Mouse (Mus musculus) gastrocnemius, adult 2 months (tissue): ENCODE data around the gene Nmur1. TPM values are rescaled to one million over a fixed set of nuclear protein-coding genes. Genes with fewer than 3 reads are reported as not detected.
"Not testable (repeated sequence)": the region's sequence is repeated elsewhere in the genome, so short reads cannot be mapped to it uniquely, and the experiment has no call there.

ENCODE experiments used
- DNase-seq: peaks from one replicate; pipeline ENCODE4 v3.0.0; 2022
- H3K27ac ChIP-seq: fragments of 200-600 bp; 2 replicates; pipeline ENCODE4 v1.8.1; 2022; ENCODE audit warnings: mild to moderate bottlenecking
- H3K4me3 ChIP-seq: fragments of 200-600 bp; 2 replicates; pipeline ENCODE4 v1.8.1; 2022; ENCODE audit warnings: mild to moderate bottlenecking, moderate library complexity
- CTCF ChIP-seq: fragments of 200-600 bp; IDR thresholded peaks from 2 replicates; pipeline ENCODE4 v1.8.1; 2022; ENCODE audit warnings: antibody characterized with exemption, mild to moderate bottlenecking, moderate library complexity
- intact Hi-C: fragments of 180-260 bp; cut with DNase I; formaldehyde crosslinking; loops from one replicate; pipeline ENCODE4 v1.15.1; 2025
- long read RNA-seq, 2 experiments: library from polyadenylated mRNA; stranded (forward); transcript quantifications; one replicate each; pipeline ENCODE4 v2.0.0; 2021
- total RNA-seq, 2 experiments: library from RNA; stranded (reverse); gene quantifications; 2 replicates each; pipeline ENCODE4 v1.2.3; 2021

The Nmur1 gene
- total RNA-seq: not detected
- long read RNA-seq, experiment 1: 0 reads
- long read RNA-seq, experiment 2: 0 reads

- DNase-seq: no peak
- TF ChIP-seq CTCF: no peak
- H3K4me3 ChIP-seq: no peak within 1 kb of the TSS
- no peak within 1 kb of the TSS for H3K27ac ChIP-seq
- intact Hi-C loops: no loop called here
These were observed at the start of gene Nmur1, which contains the start of gene Tex44 for GRCm38 (mm10) chr1:86426128-86426527. Gene Nmur1 (minus strand): TSS chr1:86426228. Gene Tex44 (plus strand): TSS chr1:86426329.

DNA sequence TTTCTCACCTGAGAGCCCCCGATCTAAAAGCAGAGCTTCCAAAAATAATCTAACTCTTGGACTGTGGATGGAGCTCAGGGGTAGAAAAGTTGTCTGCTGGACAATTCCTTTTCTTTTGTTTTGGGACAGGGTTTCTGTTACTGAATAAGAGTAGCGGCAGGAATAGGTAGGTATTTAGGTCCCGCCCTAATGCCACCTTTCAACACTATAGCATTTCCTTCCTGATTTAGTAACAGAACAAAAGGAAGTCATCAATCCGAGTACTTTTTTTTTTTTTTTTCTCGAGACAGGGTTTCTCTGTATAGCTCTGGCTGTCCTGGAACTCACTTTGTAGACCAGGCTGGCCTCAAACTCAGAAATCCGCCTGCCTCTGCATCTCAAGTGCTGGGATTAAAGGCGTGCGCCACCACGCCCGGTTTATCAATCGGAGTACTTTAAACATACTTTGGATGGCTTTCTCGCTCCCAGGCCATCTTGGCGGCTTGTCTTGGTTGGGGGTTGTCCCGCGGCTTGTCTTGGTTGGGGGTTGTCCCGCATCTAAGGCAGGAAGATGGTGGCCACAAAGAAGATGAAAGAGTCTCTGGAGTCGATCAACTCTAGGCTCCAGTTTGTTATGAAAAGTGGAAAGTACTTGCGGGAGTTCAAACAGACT, 47.2 kb upstream of the Nmur1 start:
- Histone ChIP-seq H3K4me3 (peak overlapping the region; percentile 64), H3K27ac (peak overlapping the region; percentile 99)
- intact Hi-C loops: loop anchor here (2.0 kb wide), 2 partner anchors 14 to 28 kb away; no protein-coding TSS in a partner anchor
- no peak for TF ChIP-seq CTCF
- DNase-seq: no peak

GRCm38 (mm10) chr1:86472197-86472952, 46.3 kb upstream of the Nmur1 start:
- peak; percentile 92 for DNase-seq
- TF ChIP-seq CTCF: peak; percentile 19
- Histone ChIP-seq H3K27ac (peak overlapping the region; percentile 99), H3K4me3 (peak overlapping the region; percentile 64)
- intact Hi-C loops: loop anchor here (1.0 to 2.0 kb wide), 3 partner anchors 14 to 52 kb away; no protein-coding TSS in a partner anchor

DNA sequence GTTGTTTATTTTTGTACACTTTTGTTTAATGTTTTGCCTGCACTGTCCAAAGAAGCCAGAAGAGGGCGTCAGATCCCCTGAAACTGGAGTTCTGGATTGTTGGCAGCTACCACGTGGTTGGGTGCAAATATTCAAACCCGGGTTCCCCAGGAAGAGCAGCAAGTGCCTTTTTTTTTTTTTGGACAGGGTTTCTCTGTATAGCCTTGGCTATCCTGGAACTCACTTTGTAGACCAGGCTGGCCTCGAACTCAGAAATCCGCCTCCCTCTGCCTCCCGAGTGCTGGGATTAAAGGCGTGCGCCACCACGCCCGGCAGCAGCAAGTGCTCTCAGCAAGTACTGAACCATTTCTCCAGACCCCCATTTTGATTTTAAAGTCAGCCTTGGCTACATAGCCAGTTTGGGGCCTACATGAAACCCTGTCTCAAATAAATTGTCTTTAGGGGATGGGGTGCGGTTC, 45.5 kb upstream of the Nmur1 start:
- peak; percentile 67 for TF ChIP-seq CTCF
- Histone ChIP-seq H3K4me3 (peak overlapping the region; percentile 65), H3K27ac (peak overlapping the region; percentile 99)
- peak; percentile 54 for DNase-seq
- intact Hi-C loops: not testable (repeated sequence)

DNA sequence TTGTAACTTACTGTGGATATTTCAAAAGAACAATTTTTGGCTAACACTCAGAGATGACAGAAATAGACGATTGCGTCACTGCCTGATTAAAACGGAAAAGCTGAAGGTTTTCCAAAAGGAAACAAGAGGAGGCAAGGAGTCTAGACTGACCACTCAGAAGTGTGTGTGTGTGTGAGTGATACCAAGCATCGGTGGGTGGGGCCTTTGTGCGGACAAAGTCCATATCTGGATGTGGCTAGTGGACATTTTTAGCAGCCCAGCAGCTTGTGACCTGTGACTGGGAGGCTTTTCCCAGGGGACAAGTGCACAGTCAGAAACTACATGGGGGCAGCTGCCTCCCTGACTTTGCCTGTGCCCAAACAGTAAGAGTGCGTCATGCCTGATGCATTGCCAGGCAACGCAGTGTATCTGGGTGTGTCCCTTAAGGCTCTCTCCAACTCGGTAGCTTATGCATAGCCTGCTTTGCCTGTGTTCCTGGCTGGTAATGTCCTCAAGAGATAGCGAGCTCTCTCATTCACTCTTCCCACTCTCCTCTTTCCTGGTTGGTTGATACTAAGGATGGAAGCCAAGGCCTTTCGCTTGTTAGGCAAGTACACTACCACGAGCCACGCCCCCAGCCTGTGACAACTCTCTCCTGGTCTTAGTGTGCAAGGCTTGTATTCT, 44.6 kb upstream of the Nmur1 start:
- Histone ChIP-seq H3K4me3 (peak overlapping the region; percentile 65), H3K27ac (peak overlapping the region; percentile 99)
- intact Hi-C loops: loop anchor here (1.0 kb wide), 1 partner anchor 30 kb away; no protein-coding TSS in a partner anchor
- TF ChIP-seq CTCF: no peak
- peak; percentile 93 for DNase-seq

GRCm38 (mm10) chr1:86469876-86470275, 43.8 kb upstream of the Nmur1 start:
- Histone ChIP-seq H3K4me3 (no peak overlapping the region; the same call in 1 of the 2 replicates), H3K27ac (peak overlapping the region; percentile 99)
- intact Hi-C loops: loop anchor here (1.0 kb wide), 1 partner anchor 30 kb away; no protein-coding TSS in a partner anchor
- no peak for TF ChIP-seq CTCF
- DNase-seq: peak; percentile 33

DNA sequence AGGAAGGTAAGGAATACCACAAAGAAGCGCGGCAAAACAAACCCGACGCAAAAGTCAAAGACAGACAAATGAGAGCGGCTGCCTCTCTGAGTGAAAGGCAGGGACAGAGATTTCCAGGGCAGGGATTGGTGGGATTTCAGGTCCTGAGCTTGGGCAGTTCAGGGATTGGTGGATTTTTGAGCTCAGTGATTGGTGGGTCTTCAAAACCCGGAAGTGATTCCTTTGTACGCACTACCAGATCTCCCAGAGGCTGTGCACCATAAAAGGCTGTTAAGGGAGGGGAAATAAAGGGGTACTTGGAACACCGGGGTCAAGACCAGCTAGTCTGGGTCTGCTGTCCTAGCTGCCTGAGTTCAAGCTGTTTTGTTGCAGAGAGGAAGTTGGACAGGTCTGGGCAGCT, 41.4 kb upstream of the Nmur1 start:
- intact Hi-C loops: no loop called here
- DNase-seq: no peak
- no peak for TF ChIP-seq CTCF
- no peak overlapping the region for H3K4me3 ChIP-seq
- no peak overlapping the region for H3K27ac ChIP-seq

DNA sequence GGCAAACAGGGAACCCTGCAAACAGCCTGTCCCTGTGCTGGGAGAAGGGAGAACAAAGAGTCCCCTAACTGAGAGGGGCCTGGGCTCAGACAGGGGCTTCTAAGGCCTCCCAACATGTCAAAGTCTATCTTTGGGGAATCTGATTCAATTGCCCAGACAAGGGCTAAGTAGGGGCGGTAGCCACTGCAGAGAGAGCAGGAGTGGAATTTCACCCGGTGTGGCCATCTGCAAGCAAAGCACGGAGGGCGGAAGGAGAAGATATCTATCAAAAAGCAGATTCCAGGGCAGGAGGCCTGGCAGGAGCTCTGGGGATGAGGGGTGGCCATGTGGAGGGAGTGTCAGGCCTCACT, 38.8 kb upstream of the Nmur1 start:
- peak overlapping the region; percentile 75 for H3K27ac ChIP-seq
- intact Hi-C loops: no loop called here
- TF ChIP-seq CTCF: no peak
- peak; percentile 22 for DNase-seq
- no peak overlapping the region for H3K4me3 ChIP-seq

DNA sequence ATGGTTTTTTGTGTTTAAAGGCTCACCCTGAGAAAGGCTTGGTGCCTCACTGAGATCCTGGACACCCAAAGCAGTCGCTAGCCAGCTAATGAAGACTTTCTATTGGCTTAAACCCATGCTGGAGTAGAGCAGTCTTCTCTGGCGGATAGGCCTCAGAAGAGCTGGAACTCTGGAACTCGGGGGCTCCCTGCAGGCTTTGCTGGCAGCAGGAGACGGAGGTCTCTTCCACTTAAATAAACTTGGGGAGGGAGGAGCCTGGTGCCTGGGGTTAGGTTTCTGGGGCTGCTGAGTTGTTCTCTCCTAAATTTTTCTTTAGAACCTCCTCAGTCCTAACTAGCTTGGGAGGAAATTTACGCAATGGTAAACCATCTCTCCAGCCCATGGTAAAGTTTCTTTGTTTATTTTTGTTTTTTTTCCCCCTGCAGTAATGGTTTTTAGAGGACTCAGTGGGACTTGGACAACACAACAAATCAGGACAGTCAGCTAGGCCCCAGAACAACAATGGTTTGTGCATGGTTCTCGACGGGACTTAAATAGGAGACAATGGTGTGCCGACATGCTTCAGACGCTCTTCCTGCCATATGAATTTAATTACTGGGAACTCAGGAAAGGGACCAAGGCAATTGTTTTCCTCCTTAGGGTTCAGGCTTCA, 38.3 kb upstream of the Nmur1 start:
- no peak for TF ChIP-seq CTCF

DNA sequence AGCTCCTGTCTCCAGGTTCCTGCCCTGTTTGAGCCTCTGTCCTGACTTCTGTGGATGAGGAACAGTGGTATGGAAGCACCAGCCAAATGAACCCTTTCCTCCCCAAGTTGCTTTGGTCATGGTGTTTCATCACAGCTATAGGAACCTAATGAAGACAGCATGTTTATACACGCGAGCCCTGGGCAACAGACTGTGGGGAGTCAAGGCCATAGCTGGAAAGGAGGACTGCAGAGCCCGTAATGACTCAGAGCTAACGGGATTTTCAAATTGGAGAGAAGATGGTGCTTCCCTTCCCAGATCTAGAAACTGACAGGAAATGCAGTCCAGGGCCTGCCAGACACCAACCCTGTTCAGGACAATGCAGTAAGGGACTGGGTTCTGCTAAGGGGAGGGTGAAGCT, 33.3 kb upstream of the Nmur1 start:
- intact Hi-C loops: no loop called here
- no peak for DNase-seq
- Histone ChIP-seq H3K4me3 (no peak overlapping the region), H3K27ac (no peak overlapping the region)
- no peak for TF ChIP-seq CTCF

More for the DNA sequence above, 38.3 kb upstream of the Nmur1 start:
- intact Hi-C loops: no loop called here
- DNase-seq: no peak
- Histone ChIP-seq H3K4me3 (no peak overlapping the region), H3K27ac (peak overlapping the region; percentile 75)

GRCm38 (mm10) chr1:86456892-86457581, 31.0 kb upstream of the Nmur1 start:
- Histone ChIP-seq H3K27ac (no peak overlapping the region), H3K4me3 (no peak overlapping the region)
- TF ChIP-seq CTCF: no peak
- intact Hi-C loops: no loop called here
- no peak for DNase-seq

DNA sequence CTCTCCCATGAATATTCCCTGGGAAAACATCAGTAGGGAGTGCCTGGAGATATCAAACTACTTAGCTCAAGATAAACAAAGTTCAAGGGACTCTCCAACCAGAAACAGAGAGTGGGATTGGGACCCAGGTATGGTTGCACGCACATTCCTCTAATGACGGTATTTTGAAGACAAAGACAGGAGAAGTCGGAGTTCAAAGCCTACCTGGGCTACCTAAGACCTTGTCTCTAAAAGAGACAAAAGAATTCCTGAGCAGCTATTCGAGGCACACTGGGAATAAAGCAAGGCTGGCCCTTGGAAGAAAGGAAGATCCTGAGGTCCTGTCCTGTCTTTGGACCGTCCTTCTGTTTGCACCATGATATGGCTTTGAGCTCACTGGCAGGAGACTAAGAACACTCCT, 26.7 kb upstream of the Nmur1 start:
- intact Hi-C loops: no loop called here
- no peak overlapping the region for H3K27ac ChIP-seq
- H3K4me3 ChIP-seq: no peak overlapping the region

More for the DNA sequence above, 26.7 kb upstream of the Nmur1 start:
- no peak for TF ChIP-seq CTCF
- DNase-seq: no peak
